Mouse (Mus musculus) neural tube, embryonic 14.5 days (tissue): ENCODE results near the gene Csrp1. TPM values are rescaled to one million over a fixed set of nuclear protein-coding genes. Genes with fewer than 3 reads are reported as not detected.
A peak's percentile ranks its signal among the peaks of the same experiment; 100 is the strongest.

Experiments used
- ATAC-seq: fragments of 200-750 bp; cut with Nextera tagmentation; 2 replicates; pipeline ENCODE4 v1.8.0; 2017; ENCODE audit warnings: low read depth, mild to moderate bottlenecking, moderate TSS enrichment, moderate library complexity
- H3K27ac ChIP-seq: fragments of 300-500 bp; sonication (generic); 2 replicates; pipeline ENCODE4 v1.5.1; 2014; ENCODE audit warnings: low read depth, mild to moderate bottlenecking, control low read depth, low read length, moderate library complexity, mixed read lengths
- H3K27me3 ChIP-seq: fragments of 300-500 bp; sonication (generic); 2 replicates; pipeline ENCODE4 v1.6.1; 2014; ENCODE audit warnings: low read length; ENCODE audit not compliant: control insufficient read depth, insufficient read depth
- H3K36me3 ChIP-seq: fragments of 300-500 bp; sonication (generic); 2 replicates; pipeline ENCODE4 v1.6.1; 2014; ENCODE audit warnings: low read length, mixed read lengths; ENCODE audit not compliant: control insufficient read depth, insufficient read depth
- H3K4me1 ChIP-seq: fragments of 300-500 bp; sonication (generic); 2 replicates; pipeline ENCODE4 v1.6.1; 2014; ENCODE audit warnings: low read length; ENCODE audit not compliant: control insufficient read depth, insufficient read depth
- H3K4me2 ChIP-seq: fragments of 300-500 bp; sonication (generic); 2 replicates; pipeline ENCODE4 v1.6.1; 2014; ENCODE audit warnings: mild to moderate bottlenecking, low read depth, low read length, control low read depth
- H3K4me3 ChIP-seq: fragments of 300-500 bp; sonication (generic); 2 replicates; pipeline ENCODE4 v1.5.1; 2014; ENCODE audit warnings: low read depth, low read length, control low read depth, mixed read lengths
- H3K9ac ChIP-seq: fragments of 300-500 bp; sonication (generic); replicated peaks from 2 replicates; pipeline ENCODE4 v1.6.1; 2014; ENCODE audit warnings: low read depth, mild to moderate bottlenecking, control low read depth, low read length, mixed read lengths
- H3K9me3 ChIP-seq: fragments of 300-500 bp; sonication (generic); 2 replicates; pipeline ENCODE4 v1.6.1; 2016; ENCODE audit warnings: low read length; ENCODE audit not compliant: control insufficient read depth
- WGBS: fragments of 180-500 bp; shearing (Covaris S2); extraction: QIAGEN DNeasy Blood & Tissue Kit; methylation state at CpG from one replicate; pipeline ENCODE4 v1.1.7; 2014; 5-methylcytosine and 5-hydroxymethylcytosine counted together
- polyA plus RNA-seq: library from polyadenylated mRNA; unstranded; fragments of >200 nt; fragmentation: Nextera tagmentation; extraction: Ambion mirVana; gene quantifications from 2 replicates; pipeline ENCODE4 v1.2.1, GENCODE M21; 2014

Gene Csrp1
- polyA plus RNA-seq, 1 experiment from 2014 or later = 11.7 TPM

DNA sequence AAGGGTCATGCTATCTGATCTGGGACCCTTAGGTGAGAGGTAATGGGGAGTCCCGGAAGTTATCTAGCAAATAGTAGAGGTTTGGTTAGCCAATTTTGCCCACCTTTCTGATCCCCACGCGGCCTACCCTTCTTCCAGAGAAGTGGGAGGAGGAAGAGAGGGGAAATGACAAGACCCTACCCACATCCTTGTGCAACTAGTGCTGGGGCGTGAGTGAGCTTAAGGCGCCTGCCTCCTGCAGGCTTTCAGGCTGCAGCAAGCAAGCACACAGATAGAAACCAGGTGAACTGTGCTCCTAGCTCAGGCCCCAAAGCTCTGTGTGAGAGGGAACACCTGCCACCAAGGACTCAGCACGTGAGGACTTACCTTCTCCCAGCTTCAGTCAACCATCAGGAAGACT lies 31.2 kb upstream of the Csrp1 start:
- 11% methylated on average over 6 of the region's 6 CpGs for WGBS
- Histone ChIP-seq H3K9me3 (no peaks in the 10 kb centered on the region), H3K4me2 (peak overlapping the region; percentile 80), H3K36me3 (no peaks in the 10 kb centered on the region), H3K27ac (no peak overlapping the region), H3K9ac (no peak overlapping the region), H3K4me3 (peak overlapping the region; percentile 49; the same call in 1 of the 2 replicates), H3K27me3 (no peaks in the 10 kb centered on the region), H3K4me1 (peaks cover 6% of the 10 kb centered on the region)
- no peak for ATAC-seq

DNA sequence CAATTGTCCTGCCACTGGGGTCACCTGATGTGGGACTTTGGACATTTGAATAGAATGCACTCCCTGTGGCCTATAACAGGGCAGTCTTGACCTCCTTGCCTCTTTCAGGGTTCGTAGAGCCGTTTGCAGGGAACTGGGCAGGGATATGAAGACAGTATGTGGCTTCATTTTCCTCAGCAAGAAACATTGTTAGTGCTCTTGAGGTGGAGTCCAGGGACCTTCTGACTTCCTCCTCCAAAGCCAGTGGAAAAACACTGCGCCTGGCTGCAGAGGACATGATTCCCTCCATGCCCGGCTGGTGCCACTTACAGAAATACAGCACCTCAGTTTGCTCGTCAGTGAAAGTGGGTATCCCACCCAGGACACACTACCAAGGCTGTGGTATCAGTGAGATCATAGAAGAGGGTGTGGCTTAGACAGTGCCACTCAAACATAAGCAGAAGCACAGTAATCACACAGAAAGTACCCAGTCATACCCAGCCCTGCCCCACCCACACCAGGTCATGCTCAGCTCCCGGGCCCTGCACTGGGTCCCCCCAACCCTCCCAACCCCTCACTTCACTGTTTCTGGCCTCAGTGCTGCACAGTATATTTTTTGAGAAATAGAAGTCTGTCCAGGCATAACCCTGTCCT lies 29.0 kb upstream of the Csrp1 start:
- Histone ChIP-seq H3K36me3 (no peaks in the 10 kb centered on the region), H3K27me3 (no peaks in the 10 kb centered on the region), H3K27ac (no peak overlapping the region), H3K4me3 (no peak overlapping the region), H3K9me3 (no peaks in the 10 kb centered on the region), H3K9ac (no peak overlapping the region), H3K4me1 (peaks cover 6% of the 10 kb centered on the region), H3K4me2 (no peak overlapping the region)
- no peak for ATAC-seq
- WGBS = 74% methylated on average over 6 of the region's 6 CpGs

GRCm38 (mm10) chr1:135691417-135691815 lies 28.4 kb upstream of the Csrp1 start:
- no peak for ATAC-seq

GRCm38 (mm10) chr1:135694181-135694580 lies 25.7 kb upstream of the Csrp1 start:
- H3K4me2 ChIP-seq = no peak overlapping the region
- H3K27ac ChIP-seq = no peak overlapping the region
- no peaks in the 10 kb centered on the region for H3K36me3 ChIP-seq
- no peaks in the 10 kb centered on the region for H3K9me3 ChIP-seq
- ATAC-seq = no peak
- no peaks in the 10 kb centered on the region for H3K4me1 ChIP-seq
- H3K9ac ChIP-seq = no peak overlapping the region
- no peaks in the 10 kb centered on the region for H3K27me3 ChIP-seq
- H3K4me3 ChIP-seq = no peak overlapping the region
- WGBS = 50% methylated on average over 11 of the region's 11 CpGs

More at GRCm38 (mm10) chr1:135691417-135691815, 28.4 kb upstream of the Csrp1 start:
- Histone ChIP-seq H3K36me3 (no peaks in the 10 kb centered on the region), H3K4me1 (peaks cover 6% of the 10 kb centered on the region), H3K9me3 (no peaks in the 10 kb centered on the region), H3K4me3 (no peak overlapping the region), H3K27me3 (no peaks in the 10 kb centered on the region), H3K27ac (no peak overlapping the region), H3K4me2 (no peak overlapping the region), H3K9ac (no peak overlapping the region)
- 48% methylated on average over 10 of the region's 10 CpGs for WGBS

DNA sequence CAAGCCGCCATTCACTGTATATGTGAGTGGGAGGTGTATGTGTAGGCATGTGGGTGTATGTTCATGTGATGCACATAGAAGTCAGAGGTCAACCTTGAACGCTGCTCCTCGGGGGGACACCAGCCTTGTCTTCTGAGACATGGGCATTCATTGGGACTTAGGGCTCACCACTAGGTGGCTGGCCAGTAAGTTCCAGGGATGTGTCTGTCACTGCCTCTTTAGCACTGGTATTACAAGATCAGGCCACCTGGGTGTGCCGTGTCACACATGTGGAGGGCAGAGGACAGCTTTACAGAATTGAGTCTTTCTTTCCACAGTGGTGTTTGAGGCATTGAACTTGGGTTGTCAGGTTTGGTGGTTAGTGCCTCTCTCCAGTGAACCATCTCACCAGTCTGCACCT lies 22.4 kb upstream of the Csrp1 start:
- Histone ChIP-seq H3K4me1 (no peaks in the 10 kb centered on the region), H3K9me3 (no peaks in the 10 kb centered on the region), H3K27me3 (no peaks in the 10 kb centered on the region), H3K4me2 (no peak overlapping the region), H3K36me3 (no peaks in the 10 kb centered on the region), H3K9ac (no peak overlapping the region), H3K27ac (no peak overlapping the region), H3K4me3 (no peak overlapping the region)
- WGBS = 78% methylated on average over 4 of the region's 4 CpGs
- no peak for ATAC-seq

DNA sequence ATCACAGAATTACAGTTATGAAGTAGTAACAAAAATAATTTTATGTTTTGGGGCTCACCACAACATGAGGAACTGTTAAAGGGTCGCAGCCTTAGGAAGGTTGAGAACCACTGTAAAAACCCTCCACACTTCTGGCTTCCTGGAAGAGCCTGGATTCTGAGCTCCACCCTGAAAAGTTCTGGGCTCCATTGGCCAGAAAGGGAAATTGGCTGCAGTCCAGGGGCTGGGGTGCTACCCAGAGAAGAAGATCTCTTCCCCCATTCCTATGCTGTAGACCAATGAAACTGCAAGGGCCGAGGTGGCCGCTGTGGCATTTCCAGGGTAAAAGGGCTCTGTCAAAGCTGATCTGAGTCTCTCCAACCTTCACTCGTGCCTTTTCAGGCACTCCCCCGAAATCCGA lies 21.8 kb upstream of the Csrp1 start:
- H3K9ac ChIP-seq = no peak overlapping the region
- ATAC-seq = no peak
- no peak overlapping the region for H3K27ac ChIP-seq

DNA sequence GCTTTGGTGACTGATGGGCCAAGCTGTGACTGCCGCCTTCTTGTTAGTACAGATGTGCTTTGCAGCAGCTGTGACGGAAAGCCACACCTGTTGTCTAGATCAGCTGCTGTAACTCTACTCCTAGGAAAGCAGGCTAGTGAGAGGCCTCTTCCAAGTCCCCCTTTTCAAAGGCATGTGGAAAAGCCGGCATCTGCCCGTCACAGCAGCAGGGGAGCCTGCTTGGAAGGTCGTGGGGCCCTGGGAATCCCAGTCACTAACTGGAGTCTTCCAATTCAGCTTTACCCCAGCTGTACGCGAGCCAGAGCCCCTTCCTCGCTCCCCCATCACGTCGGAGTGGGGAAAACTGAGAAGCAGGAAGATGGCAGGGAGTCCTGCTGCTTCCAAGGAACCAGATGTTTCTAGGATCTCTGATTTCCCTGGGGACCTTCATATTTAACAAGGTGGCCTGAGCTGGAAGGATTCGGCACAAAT lies 21.4 kb upstream of the Csrp1 start:
- ATAC-seq = no peak
- no peak overlapping the region for H3K4me3 ChIP-seq
- no peaks in the 10 kb centered on the region for H3K27me3 ChIP-seq
- no peaks in the 10 kb centered on the region for H3K9me3 ChIP-seq
- H3K36me3 ChIP-seq = no peaks in the 10 kb centered on the region
- 6% methylated on average over 11 of the region's 11 CpGs for WGBS
- H3K4me2 ChIP-seq = peak overlapping the region; percentile 57
- no peaks in the 10 kb centered on the region for H3K4me1 ChIP-seq
- no peak overlapping the region for H3K9ac ChIP-seq
- no peak overlapping the region for H3K27ac ChIP-seq

More for the DNA sequence above, 21.8 kb upstream of the Csrp1 start:
- Histone ChIP-seq H3K36me3 (no peaks in the 10 kb centered on the region), H3K4me1 (no peaks in the 10 kb centered on the region), H3K27me3 (no peaks in the 10 kb centered on the region), H3K4me3 (no peak overlapping the region), H3K9me3 (no peaks in the 10 kb centered on the region), H3K4me2 (peak overlapping the region; percentile 57; the same call in 1 of the 2 replicates)
- WGBS = 33% methylated on average over 6 of the region's 6 CpGs

- Histone ChIP-seq H3K4me3 (peak overlapping the region; percentile 11; the same call in 1 of the 2 replicates), H3K9ac (no peak overlapping the region; the same call in 1 of the 2 replicates), H3K4me2 (peak overlapping the region; percentile 57), H3K4me1 (no peaks in the 10 kb centered on the region), H3K9me3 (no peaks in the 10 kb centered on the region), H3K36me3 (no peaks in the 10 kb centered on the region), H3K27ac (peak overlapping the region; percentile 52; the same call in 1 of the 2 replicates), H3K27me3 (no peaks in the 10 kb centered on the region)
- WGBS = 3% methylated on average over 29 of the region's 29 CpGs
- peak; percentile 82 for ATAC-seq
Observed at GRCm38 (mm10) chr1:135698996-135699705, 20.7 kb upstream of the Csrp1 start.

- no peak overlapping the region for H3K27ac ChIP-seq
- no peaks in the 10 kb centered on the region for H3K9me3 ChIP-seq
- H3K4me3 ChIP-seq = no peak overlapping the region
- H3K9ac ChIP-seq = no peak overlapping the region
- H3K36me3 ChIP-seq = no peaks in the 10 kb centered on the region
- H3K27me3 ChIP-seq = no peaks in the 10 kb centered on the region
- 63% methylated on average over 2 of the region's 2 CpGs for WGBS
- H3K4me1 ChIP-seq = no peaks in the 10 kb centered on the region
- no peak overlapping the region; the same call in 1 of the 2 replicates for H3K4me2 ChIP-seq
- no peak for ATAC-seq
Observed at GRCm38 (mm10) chr1:135699892-135700291, 20.0 kb upstream of the Csrp1 start.
